Mouse (Mus musculus) yolk sac, embryonic 10.5 days (tissue): Measurements from ENCODE around the gene Leng8.
"Not testable (repeated sequence)": the region's sequence is repeated elsewhere in the genome, so short reads cannot be mapped to it uniquely, and the experiment has no call there.

Source experiments
- DNase-seq: peaks from one replicate; pipeline ENCODE4 v3.0.0-alpha.2; 2017; ENCODE audit warnings: low spot score

Gene Leng8

DNA sequence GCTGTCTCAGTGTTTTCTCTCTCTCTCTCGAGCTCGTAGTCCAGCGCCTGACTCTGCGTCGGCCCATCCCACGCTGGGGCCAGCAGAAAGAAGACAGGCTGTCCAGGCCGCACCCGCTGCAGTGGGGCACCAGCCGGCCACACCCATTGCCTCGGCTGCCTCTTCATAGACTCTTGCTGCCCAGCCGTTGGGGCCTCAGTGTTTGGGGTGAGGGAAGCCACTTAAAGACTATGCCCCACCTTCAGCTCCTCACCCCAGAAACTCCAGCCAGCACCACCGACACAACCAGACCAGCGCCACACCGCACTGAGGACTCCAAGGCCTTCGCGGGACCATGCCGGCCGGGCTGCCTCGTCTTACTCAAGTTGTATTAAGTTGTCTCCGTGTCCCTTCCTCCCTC, 10.5 kb downstream of the Leng8 start:
- DNase-seq = no peak

DNA sequence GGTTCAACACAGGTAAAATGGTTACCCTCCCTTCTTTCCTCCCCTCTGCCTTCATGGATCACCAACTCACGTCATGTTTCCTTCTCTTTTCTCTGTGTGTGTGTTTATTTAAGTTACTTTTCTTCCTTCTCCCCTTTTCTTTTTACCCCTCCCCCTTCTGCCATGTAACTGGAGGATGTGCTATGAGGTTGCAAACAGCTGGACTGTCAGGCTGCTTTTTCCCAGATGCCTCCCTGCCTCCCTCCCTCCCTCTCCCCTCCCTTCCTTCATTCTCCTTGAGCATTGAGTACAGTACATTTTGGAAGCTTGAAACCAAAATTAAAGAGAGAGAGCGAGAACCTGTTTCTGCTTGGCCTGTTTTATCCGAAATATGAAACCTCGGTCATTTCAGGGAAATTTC, 11.0 kb downstream of the Leng8 start:
- no peak for DNase-seq

DNA sequence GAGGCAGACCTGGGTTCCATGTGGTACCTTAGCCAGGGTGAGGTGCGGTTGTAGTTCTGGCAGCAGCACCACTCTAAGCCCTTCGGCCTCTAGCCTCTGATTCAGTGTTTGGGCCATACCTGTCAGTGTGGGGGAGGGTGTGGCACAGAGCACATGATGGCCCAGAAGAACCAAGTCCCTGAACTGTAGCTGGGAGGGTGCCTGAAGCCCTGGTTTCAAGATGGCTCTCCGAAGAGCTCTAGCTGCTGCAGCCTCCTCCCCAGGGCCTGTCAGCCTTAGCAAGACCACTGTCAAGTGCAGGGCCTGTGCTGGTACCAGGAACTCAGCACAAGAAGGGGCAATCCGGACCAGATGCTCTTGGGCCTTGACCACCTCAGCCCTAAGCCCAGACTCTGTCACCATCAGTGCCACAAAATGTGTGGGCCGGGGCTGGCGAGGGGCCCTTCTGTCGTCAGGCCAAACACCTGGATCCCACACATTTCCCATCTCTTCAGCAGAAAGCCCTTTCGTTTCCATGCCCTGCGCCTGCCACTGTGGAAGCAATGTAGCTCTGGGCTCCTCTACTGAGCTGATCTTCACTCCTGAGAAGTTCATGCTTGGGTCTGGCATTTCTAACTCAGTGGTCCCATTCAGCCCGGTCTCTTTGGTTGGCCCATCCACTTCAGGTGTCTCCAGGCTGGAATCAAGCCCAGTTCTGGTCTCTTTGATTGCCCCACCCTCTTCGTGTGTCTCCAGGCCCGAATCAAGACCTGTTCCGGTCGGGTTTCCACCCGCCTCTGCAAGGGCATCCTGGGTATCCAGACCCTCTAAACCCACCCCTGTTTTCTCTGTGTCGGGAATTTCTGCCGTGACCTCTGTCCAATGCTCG, 11.7 kb downstream of the Leng8 start:
- no peak for DNase-seq

DNA sequence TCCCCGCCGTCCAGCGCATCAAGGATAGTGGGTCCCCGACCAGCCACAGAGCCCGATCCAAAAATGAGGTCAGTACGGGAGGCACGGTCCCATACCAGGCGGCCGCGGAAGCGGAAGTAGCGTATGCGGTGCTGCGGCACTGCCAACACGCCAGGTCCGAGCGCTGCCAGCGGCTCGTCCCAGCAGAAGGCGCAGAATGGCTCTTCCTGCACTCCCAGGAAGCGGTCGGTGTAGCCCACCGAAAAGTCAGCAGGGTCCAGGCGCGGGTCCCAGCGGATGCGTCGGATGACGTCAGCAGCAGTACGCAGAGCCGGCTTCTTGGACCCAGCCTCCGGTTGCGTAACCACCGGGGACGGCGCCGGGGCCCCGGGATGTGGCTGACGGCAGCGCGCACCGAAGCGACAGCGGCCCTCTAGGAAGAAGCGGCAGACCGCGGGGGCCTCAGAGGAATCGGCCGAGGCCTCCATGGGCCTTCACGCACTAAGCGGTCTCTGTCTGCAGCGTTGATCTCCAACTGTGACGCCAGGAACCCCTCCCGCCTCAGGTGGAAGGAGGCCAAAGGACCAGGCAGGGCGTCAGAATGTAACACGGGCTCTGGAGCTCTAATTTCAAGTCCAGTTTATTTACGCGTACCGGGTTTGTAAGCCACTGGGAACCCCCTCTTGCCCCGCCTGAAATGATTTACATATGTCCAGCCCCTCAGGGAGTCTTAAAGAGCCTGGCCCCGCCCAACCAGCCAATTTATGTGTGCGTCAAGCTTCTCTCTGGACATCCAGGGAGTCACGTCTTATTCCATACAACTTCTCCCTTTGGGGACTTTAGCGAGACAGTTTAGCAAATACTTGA, 12.6 kb downstream of the Leng8 start:
- DNase-seq = peak; percentile 83

DNA sequence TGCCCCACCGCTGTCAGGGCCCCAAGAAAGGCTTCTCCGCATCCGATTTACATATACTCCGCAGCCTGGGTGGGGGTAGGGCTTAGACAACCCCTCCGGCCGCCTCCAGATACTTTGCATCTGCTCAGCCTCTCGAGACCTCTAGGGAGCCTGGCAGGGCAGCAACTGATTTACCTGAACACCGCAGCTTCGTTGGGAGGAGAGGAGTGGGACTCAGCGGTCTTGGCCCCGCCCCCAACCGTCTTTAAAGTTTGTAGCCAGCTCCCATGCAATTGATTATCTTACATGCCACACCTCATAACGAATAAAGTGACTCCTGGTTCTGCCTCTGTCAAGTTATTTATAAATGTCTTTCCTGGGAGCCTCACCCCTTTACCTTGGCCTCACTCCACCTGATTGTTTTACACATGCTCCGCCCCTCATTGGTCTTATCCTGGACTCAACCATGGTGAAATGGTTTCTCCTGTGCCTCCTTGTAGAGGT, 13.3 kb downstream of the Leng8 start, which contains the start of gene Leng9:
Leng9 (minus strand) TSS at position 316 of the 483 bp plus-strand sequence.
- peak; percentile 74 for DNase-seq

DNA sequence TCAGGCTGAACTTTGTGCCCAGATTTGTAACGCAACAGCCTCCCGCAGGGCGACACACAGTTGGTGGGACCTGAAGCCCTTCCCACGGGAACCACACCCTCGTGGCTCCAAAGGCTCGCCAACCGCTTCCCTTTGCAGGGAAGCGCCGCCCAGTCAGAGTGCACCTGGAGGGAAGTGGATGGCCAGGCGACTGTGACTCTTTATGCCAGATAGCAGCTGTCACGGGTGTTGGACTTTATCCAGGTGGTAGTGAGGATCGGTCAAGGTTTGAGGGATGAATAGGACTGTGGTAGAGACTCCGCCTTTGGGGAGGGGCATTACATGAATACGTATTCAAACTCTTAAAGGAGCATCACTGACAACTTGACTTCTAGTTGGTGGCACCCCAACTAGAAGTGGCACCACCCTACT, 14.0 kb downstream of the Leng8 start:
- peak; percentile 84 for DNase-seq

DNA sequence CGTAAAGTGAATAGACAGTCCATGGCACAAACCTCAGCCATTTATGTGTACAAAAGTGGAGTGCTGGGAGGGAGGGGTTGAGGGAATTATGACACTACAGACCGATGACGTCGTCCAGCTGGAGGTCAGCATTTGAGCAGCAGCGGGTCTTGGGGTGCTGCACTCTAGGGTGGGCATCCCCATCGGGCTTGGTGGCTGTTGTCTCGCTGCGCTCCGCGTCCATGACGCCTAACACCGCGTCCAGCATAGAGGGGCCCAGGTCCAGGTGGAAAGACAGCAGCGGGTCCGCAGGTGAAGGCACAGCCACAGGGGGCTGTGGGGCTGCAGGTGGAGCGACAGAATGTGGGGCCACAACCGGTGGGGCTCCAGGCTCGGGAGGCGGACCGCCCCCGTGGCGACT, 14.4 kb downstream of the Leng8 start:
- no peak for DNase-seq

DNA sequence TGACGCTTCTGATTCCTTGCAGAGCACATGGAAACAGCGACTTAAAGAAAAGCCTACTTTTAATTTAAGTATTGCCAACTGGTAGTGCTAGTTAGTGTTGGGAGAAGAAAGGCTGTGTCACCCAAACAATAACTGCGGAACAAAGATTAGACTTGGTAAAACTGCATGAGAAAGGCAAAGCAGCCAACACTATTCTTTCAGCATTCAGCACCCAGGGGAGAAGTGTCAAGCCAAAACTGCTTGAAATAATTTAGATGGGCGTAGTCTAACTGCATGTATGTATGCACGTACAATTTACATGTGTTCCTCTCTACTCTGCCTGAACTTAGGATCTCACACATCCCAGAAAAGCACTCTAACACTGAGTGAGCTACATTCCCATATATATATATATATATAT, 17.5 kb downstream of the Leng8 start:
- DNase-seq = no peak

DNA sequence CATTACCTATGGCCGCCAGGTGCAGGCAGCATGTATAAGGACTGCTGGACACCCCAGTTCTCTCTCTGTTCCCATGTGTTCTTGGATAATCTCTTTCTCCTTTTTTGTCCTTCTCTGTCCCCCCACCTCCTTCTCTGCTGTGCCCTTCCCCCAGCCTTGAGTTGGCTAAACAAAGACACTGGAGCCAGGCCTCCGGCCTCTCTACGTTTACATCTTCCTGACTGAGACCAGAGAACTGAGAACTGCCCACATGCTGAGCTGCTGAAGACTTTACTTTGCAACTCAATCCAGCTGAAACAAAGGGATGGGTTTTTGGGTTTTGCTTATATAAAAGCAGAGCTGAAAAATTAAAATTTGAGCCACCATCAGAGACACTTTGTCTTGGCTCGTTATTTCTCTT, 18.1 kb downstream of the Leng8 start:
- DNase-seq = no peak

DNA sequence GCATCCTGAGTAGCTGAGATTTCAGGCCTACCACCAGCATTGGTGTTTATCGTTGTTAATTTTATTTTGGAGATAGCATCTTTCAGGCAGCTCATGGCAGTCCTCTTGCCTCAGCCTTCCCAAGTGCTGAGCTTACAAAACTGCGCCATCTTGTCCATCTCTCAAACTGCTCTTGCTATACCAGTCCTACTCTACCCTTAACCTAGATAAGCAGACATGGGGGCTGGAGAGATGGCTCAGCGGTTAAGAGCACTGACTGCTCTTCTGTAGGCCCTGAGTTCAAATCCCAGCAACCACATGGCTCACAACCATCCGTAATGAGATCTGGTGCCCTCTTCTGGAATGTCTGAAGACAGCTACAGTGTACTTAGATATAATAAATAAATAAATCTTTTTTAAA, 24.8 kb downstream of the Leng8 start:
- DNase-seq = not testable (repeated sequence)

DNA sequence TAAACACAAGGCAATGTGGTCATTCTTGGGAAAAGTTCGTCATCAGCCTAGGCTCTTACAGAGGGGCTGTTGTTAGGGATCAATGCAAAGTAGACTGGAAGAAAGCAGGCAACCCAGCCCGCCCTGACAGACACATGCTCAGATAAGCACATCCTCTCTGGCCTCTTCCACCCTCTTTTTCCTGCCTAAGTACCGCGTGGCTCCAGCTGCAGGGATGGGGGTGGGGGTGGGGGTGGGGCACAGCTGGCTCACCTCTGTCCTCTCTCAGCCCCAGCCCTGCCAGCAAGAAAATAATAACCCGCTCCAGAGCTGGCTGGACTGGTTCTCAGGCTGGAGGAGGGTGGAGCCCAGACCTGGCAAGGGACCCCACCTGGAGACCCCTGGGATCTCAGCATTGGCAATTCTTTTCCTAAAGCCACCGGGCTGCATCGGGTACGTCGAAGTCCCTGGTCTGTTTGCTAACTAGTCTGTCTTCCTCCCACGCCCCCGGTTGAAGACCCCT, 26.8 kb downstream of the Leng8 start:
- DNase-seq = peak; percentile 57

DNA sequence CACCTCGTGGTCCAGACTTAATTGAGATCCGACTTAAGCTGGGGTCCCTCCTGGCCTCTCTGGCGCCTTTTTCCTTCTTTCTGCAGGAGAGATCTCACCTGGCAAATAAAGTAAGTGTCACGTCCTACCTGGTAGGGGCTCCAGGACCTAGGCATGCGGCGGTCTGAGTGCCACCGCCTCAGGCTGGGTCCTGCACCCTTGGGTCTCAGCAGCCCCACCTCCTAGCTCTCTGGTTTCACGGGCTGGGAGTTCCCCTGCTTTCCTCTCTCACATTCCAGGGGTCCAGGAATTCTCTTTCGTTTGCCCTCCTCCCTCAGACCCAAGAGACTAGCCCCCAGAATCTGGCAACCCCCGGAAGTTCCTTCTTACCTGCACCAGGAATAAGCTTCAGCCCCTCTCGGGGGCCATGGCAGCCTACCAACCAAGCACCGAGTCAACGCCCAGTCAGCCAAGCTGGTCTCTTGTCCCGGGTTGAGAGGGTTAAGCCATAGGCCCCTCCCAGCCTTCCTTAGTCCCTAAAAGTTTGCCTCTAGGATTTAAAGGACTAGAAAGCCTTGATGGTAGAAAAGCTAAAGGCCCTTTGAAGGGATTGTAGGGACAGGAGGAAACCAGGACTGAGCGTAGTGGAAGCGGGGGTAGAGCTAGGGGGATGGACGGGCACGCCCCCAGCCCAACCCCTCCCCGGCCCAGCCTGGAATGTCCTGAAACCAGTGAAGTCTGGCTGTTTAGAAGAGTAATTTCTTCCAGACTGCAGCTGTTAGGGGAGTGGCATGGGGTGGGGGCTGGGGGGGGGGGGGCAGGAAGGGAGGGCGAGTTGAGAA, 27.5 kb downstream of the Leng8 start, which contains the start of gene Cdc42ep5:
Cdc42ep5 (minus strand) TSS at position 771 of the 821 bp plus-strand sequence.
- DNase-seq = peak; percentile 84

DNA sequence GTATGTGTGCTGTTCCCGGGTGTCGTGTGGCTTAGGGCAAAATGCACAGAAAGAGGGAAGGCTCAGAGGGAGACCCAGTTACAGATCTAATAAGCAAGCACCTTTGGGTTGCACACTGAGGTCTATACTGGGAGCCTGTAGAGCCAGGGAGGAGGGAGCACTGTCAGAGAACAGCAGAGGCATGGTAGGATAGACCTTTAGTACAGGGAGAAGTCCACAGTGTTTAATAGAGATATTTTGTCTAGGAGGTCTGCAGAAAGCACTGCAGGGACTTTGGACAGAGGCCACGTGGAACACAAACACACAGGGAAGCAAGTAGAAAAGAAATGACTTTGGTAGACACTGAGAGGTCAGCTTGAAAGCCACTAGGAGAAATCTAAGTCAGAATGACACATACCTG, 28.4 kb downstream of the Leng8 start:
- DNase-seq = peak; percentile 26

DNA sequence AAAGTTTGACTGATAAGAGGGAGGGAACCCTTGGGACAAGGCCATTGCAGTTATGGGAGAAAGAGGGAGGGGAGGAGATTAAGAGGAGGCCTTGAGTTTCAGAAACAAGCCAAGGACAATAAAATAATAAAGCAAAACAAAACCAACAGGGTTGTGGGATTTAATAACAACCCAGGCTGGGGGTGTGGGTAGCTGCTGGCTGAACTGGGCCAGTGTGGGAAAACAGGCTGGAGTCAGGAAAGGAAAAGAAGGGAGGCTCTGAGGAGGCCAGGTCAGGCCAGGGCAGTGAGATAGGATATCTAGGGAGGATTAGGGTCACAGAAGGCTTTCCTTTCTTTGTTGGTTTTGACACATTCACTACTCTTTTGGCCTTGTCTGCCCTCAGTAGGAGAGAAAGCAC, 30.3 kb downstream of the Leng8 start:
- DNase-seq = no peak

DNA sequence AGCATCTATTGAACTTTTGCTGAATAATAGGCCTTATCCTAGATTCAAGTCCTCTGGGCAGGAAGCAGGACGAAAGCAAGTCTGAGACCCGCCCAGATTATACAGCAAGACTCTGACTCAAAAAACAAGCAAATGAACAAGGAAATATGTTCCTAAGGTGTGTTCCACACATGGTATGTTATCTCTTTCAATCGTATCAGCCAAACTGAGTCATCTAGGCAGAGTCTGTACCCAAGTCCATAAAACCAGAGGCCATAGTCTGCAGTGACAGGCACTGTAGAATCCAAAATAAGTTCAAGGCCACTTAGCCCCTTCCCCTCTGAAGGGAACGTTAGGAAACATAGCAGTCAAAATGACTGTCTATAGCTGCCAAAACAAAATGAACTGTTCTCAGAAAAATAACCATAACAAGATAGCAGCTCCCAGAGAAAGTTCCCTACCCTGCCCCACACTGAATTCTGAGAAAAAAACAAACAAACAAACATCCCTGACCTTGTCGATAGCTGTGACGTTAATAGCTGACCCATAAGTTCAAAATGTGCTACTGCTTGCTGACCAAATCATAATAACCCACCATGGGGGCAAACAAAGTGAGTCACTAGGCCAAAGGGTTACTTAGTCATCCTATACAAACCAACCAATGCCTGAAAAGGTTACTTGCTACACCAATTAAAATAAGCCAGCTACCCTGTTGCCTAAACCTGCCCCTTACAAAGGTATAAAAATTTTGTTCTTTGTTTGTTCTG, 33.5 kb downstream of the Leng8 start:
- DNase-seq = no peak

DNA sequence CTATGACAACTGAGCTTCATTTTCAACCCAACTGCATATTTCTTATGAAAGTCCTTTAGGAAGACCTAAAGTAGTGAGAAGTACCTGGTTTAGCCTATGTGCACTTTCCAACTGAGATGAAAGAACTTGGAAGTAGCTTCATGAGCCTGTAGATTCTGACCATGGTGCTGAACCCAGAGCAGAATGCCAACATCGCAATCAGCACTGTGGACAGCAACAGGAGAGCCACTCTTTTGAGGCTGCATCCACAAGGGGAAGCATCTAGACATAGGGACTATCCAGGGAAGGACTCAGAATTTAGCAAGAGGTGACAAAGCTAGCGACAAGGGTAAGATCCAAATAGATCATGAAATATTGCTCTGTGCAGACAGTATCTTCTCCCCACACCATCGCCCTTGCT, 41.6 kb downstream of the Leng8 start:
- DNase-seq = peak; percentile 42
